Mouse (Mus musculus): ENCODE data around the gene Crym. TPM values are rescaled to one million over a fixed set of nuclear protein-coding genes. Genes with fewer than 3 reads are reported as not detected.

Crym gene
- total and polyA plus RNA-seq, 2 experiments from 2014 or later, result 8.1 to 9.4 TPM

DNA sequence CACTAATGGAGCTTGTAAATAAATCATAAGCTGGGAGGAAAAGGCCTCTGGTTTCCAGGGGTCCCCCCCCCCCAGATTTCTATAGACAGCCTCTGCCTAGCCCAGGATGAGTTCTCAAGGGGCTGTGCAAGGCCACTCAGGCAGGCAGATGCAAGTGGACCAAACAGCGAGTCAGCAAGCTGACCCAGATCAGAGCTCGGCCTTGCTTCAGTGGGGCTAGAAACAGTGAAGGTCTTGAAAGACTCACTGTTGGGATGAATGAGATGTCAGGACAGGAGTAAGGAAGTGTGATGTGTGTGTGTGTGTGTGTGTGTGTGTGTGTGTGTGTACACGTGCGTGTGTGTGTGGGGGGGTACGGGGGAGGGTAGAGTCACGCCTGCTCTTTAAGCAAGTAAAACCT, 9.1 kb downstream of the Crym start:
- no peak for ATAC-seq
- 88% methylated on average over 6 of the region's 6 CpGs for WGBS

GRCm38 (mm10) chr7:120192207-120192606, 9.7 kb downstream of the Crym start:
- Histone ChIP-seq H3K36me3 (ENCODE audit: insufficient read depth, low read length) (no peaks in the 10 kb centered on the region), H3K4me1 (ENCODE audit: insufficient read depth, low read length) (no peaks in the 10 kb centered on the region), H3K4me3 (ENCODE audit: low read length) (no peak overlapping the region), H3K27me3 (ENCODE audit: insufficient read depth, low read length) (no peaks in the 10 kb centered on the region), H3K9ac (replicated peaks; ENCODE audit: low read length) (no peak overlapping the region), H3K9me3 (ENCODE audit: low read length) (no peaks in the 10 kb centered on the region), H3K27ac (no peak overlapping the region), H3K4me2 (ENCODE audit: low read depth, low read length) (no peak overlapping the region)
- no peak for TF ChIP-seq CTCF (IDR thresholded peaks at IDR 0.05; ENCODE audit: low read depth)
- no peak for ATAC-seq
- no peak for DNase-seq (ENCODE audit: low spot score)
- WGBS, result 57% methylated on average over 3 of the region's 3 CpGs

More for the DNA sequence above, 9.1 kb downstream of the Crym start:
- Histone ChIP-seq H3K4me3 (ENCODE audit: low read length) (no peak overlapping the region), H3K4me1 (ENCODE audit: insufficient read depth, low read length) (no peaks in the 10 kb centered on the region), H3K27me3 (ENCODE audit: insufficient read depth, low read length) (no peaks in the 10 kb centered on the region), H3K9ac (replicated peaks; ENCODE audit: low read length) (no peak overlapping the region), H3K9me3 (ENCODE audit: low read length) (no peaks in the 10 kb centered on the region), H3K4me2 (ENCODE audit: low read depth, low read length) (no peak overlapping the region), H3K27ac (no peak overlapping the region), H3K36me3 (ENCODE audit: insufficient read depth, low read length) (no peaks in the 10 kb centered on the region)
- no peak for TF ChIP-seq CTCF (IDR thresholded peaks at IDR 0.05; ENCODE audit: low read depth)
- no peak for DNase-seq (ENCODE audit: low spot score)

- Histone ChIP-seq H3K9me3 (ENCODE audit: low read length) (no peaks in the 10 kb centered on the region), H3K4me1 (ENCODE audit: insufficient read depth, low read length) (no peaks in the 10 kb centered on the region), H3K4me3 (ENCODE audit: low read length) (no peak overlapping the region), H3K36me3 (ENCODE audit: insufficient read depth, low read length) (no peaks in the 10 kb centered on the region), H3K9ac (replicated peaks; ENCODE audit: low read length) (no peak overlapping the region), H3K27me3 (ENCODE audit: insufficient read depth, low read length) (no peaks in the 10 kb centered on the region), H3K4me2 (ENCODE audit: low read depth, low read length) (no peak overlapping the region), H3K27ac (no peak overlapping the region)
- WGBS, result 33% methylated on average over 8 of the region's 8 CpGs
- ATAC-seq (peak; percentile 43; the same call in 1 of the 2 replicates), DNase-seq (ENCODE audit: low spot score) (no peak)
- no peak for TF ChIP-seq CTCF (IDR thresholded peaks at IDR 0.05; ENCODE audit: low read depth)
Measured at GRCm38 (mm10) chr7:120190150-120190665, 11.7 kb downstream of the Crym start.

- no peak overlapping the region for H3K27ac ChIP-seq
- WGBS, result 55% methylated on average over 8 of the region's 8 CpGs
- no peaks in the 10 kb centered on the region for H3K27me3 ChIP-seq (ENCODE audit: insufficient read depth, low read length)
- no peaks in the 10 kb centered on the region for H3K4me1 ChIP-seq (ENCODE audit: insufficient read depth, low read length)
- no peak overlapping the region for H3K9ac ChIP-seq (replicated peaks; ENCODE audit: low read length)
- no peaks in the 10 kb centered on the region for H3K9me3 ChIP-seq (ENCODE audit: low read length)
- no peak overlapping the region for H3K4me2 ChIP-seq (ENCODE audit: low read depth, low read length)
- DNase-seq (ENCODE audit: low spot score) (peak; percentile 26), ATAC-seq (no peak)
- no peaks in the 10 kb centered on the region for H3K36me3 ChIP-seq (ENCODE audit: insufficient read depth, low read length)
- H3K4me3 ChIP-seq (ENCODE audit: low read length), result no peak overlapping the region
- no peak; the same call in 1 of the 2 replicates for TF ChIP-seq CTCF (IDR thresholded peaks at IDR 0.05; ENCODE audit: low read depth)
Measured at GRCm38 (mm10) chr7:120189369-120190149, 12.4 kb downstream of the Crym start.

GRCm38 (mm10) chr7:120188946-120189345, 13.0 kb downstream of the Crym start:
- Histone ChIP-seq H3K36me3 (ENCODE audit: insufficient read depth, low read length) (no peaks in the 10 kb centered on the region), H3K27me3 (ENCODE audit: insufficient read depth, low read length) (no peaks in the 10 kb centered on the region), H3K4me3 (ENCODE audit: low read length) (no peak overlapping the region), H3K27ac (no peak overlapping the region), H3K4me2 (ENCODE audit: low read depth, low read length) (no peak overlapping the region), H3K9me3 (ENCODE audit: low read length) (no peaks in the 10 kb centered on the region), H3K4me1 (ENCODE audit: insufficient read depth, low read length) (no peaks in the 10 kb centered on the region), H3K9ac (replicated peaks; ENCODE audit: low read length) (no peak overlapping the region)
- DNase-seq (ENCODE audit: low spot score) (no peak), ATAC-seq (no peak)
- 87% methylated on average over 5 of the region's 5 CpGs for WGBS
- TF ChIP-seq CTCF (IDR thresholded peaks at IDR 0.05; ENCODE audit: low read depth), result no peak

DNA sequence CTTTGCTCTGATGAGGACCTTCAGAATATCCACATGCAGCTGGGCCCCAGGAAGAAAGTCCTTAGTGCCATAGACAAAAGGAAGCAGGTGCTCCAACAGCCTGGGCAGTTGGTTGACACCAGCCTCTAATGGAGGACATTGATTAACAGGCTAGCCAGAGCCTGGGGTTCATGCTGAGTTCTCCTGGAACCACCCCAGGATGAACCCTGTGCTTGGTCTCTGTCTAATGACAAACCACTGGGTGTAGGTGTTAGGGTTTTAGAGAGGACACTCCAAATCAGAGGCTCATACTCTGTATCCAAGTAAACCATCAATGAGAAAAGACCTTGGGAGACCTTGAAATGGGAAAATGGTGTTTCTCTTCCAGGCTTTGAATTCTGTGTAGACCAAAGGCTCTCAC, 19.0 kb downstream of the Crym start:
- H3K4me3 ChIP-seq (ENCODE audit: low read length), result no peak overlapping the region
- no peaks in the 10 kb centered on the region for H3K9me3 ChIP-seq (ENCODE audit: low read length)
- no peaks in the 10 kb centered on the region for H3K4me1 ChIP-seq (ENCODE audit: insufficient read depth, low read length)
- no peaks in the 10 kb centered on the region for H3K27me3 ChIP-seq (ENCODE audit: insufficient read depth, low read length)
- no peak for TF ChIP-seq CTCF (IDR thresholded peaks at IDR 0.05; ENCODE audit: low read depth)
- no peak for DNase-seq (ENCODE audit: low spot score)
- no peak overlapping the region for H3K27ac ChIP-seq
- no peak overlapping the region for H3K9ac ChIP-seq (replicated peaks; ENCODE audit: low read length)
- no peak for ATAC-seq
- H3K4me2 ChIP-seq (ENCODE audit: low read depth, low read length), result no peak overlapping the region
- H3K36me3 ChIP-seq (ENCODE audit: insufficient read depth, low read length), result no peaks in the 10 kb centered on the region

Data from hindbrain, postnatal 0 days (tissue).